Mouse (Mus musculus): Measurements from ENCODE around the gene Gxylt2. TPM values are rescaled to one million over a fixed set of nuclear protein-coding genes. Genes with fewer than 3 reads are reported as not detected.

Gene Gxylt2
- polyA plus RNA-seq, 1 experiment from 2014 or later: 3.0 TPM

- ATAC-seq (ENCODE audit: low read depth): no peak
- H3K4me1 ChIP-seq (replicated peaks; ENCODE audit: control insufficient read depth, insufficient read depth, low read length): peaks cover 3% of the 10 kb centered on the region; the same call in 1 of the 2 replicates
- H3K36me3 ChIP-seq (ENCODE audit: control insufficient read depth, insufficient read depth, low read length): no peaks in the 10 kb centered on the region
- 86% methylated on average over 7 of the region's 7 CpGs for WGBS
- no peaks in the 10 kb centered on the region for H3K27me3 ChIP-seq (ENCODE audit: control insufficient read depth, insufficient read depth, low read depth, low read length)
- H3K9me3 ChIP-seq (ENCODE audit: control insufficient read depth, low read length): no peaks in the 10 kb centered on the region
- no peak overlapping the region for H3K4me3 ChIP-seq (ENCODE audit: low read length)
- H3K27ac ChIP-seq (ENCODE audit: low read length): no peak overlapping the region
- H3K4me2 ChIP-seq (ENCODE audit: low read depth, low read length): no peak overlapping the region
- H3K9ac ChIP-seq (ENCODE audit: low read length): no peak overlapping the region
These were observed 28.1 kb upstream of the Gxylt2 start for GRCm38 (mm10) chr6:100676461-100676860.

- no peaks in the 10 kb centered on the region for H3K4me1 ChIP-seq (replicated peaks; ENCODE audit: control insufficient read depth, insufficient read depth, low read length)
- no peak overlapping the region for H3K4me3 ChIP-seq (ENCODE audit: low read length)
- no peak for ATAC-seq (ENCODE audit: low read depth)
- H3K27me3 ChIP-seq (ENCODE audit: control insufficient read depth, insufficient read depth, low read depth, low read length): no peaks in the 10 kb centered on the region
- H3K9ac ChIP-seq (ENCODE audit: low read length): no peak overlapping the region
- WGBS: 88% methylated on average over 2 of the region's 2 CpGs
- H3K4me2 ChIP-seq (ENCODE audit: low read depth, low read length): no peak overlapping the region
- H3K36me3 ChIP-seq (ENCODE audit: control insufficient read depth, insufficient read depth, low read length): no peaks in the 10 kb centered on the region
- no peak overlapping the region for H3K27ac ChIP-seq (ENCODE audit: low read length)
- no peaks in the 10 kb centered on the region for H3K9me3 ChIP-seq (ENCODE audit: control insufficient read depth, low read length)
These were observed 25.9 kb upstream of the Gxylt2 start for GRCm38 (mm10) chr6:100678636-100679035.

- H3K4me2 ChIP-seq (ENCODE audit: low read depth, low read length): no peak overlapping the region
- no peaks in the 10 kb centered on the region for H3K27me3 ChIP-seq (ENCODE audit: control insufficient read depth, insufficient read depth, low read depth, low read length)
- no peak for ATAC-seq (ENCODE audit: low read depth)
- H3K4me3 ChIP-seq (ENCODE audit: low read length): no peak overlapping the region
- H3K4me1 ChIP-seq (replicated peaks; ENCODE audit: control insufficient read depth, insufficient read depth, low read length): no peaks in the 10 kb centered on the region
- no peaks in the 10 kb centered on the region for H3K36me3 ChIP-seq (ENCODE audit: control insufficient read depth, insufficient read depth, low read length)
- no peaks in the 10 kb centered on the region for H3K9me3 ChIP-seq (ENCODE audit: control insufficient read depth, low read length)
- H3K27ac ChIP-seq (ENCODE audit: low read length): no peak overlapping the region
- WGBS: 72% methylated on average over 2 of the region's 2 CpGs
- no peak overlapping the region for H3K9ac ChIP-seq (ENCODE audit: low read length)
These were observed 18.2 kb upstream of the Gxylt2 start for GRCm38 (mm10) chr6:100686341-100686740.

- no peak overlapping the region for H3K9ac ChIP-seq (ENCODE audit: low read length)
- H3K4me2 ChIP-seq (ENCODE audit: low read depth, low read length): no peak overlapping the region
- H3K36me3 ChIP-seq (ENCODE audit: control insufficient read depth, insufficient read depth, low read length): no peaks in the 10 kb centered on the region
- H3K4me3 ChIP-seq (ENCODE audit: low read length): no peak overlapping the region
- peaks cover 12% of the 10 kb centered on the region for H3K27me3 ChIP-seq (ENCODE audit: control insufficient read depth, insufficient read depth, low read depth, low read length)
- H3K4me1 ChIP-seq (replicated peaks; ENCODE audit: control insufficient read depth, insufficient read depth, low read length): peaks cover 4% of the 10 kb centered on the region
- no peak overlapping the region for H3K27ac ChIP-seq (ENCODE audit: low read length)
- H3K9me3 ChIP-seq (ENCODE audit: control insufficient read depth, low read length): no peaks in the 10 kb centered on the region
- no peak for ATAC-seq (ENCODE audit: low read depth)
- 78% methylated on average over 5 of the region's 5 CpGs for WGBS
These were observed 4.5 kb upstream of the Gxylt2 start for GRCm38 (mm10) chr6:100699986-100700385.

- Histone ChIP-seq H3K4me1 (replicated peaks; ENCODE audit: control insufficient read depth, insufficient read depth, low read length) (peaks cover 8% of the 10 kb centered on the region), H3K27me3 (ENCODE audit: control insufficient read depth, insufficient read depth, low read depth, low read length) (peaks cover 14% of the 10 kb centered on the region), H3K27ac (ENCODE audit: low read length) (no peak overlapping the region), H3K9me3 (ENCODE audit: control insufficient read depth, low read length) (no peaks in the 10 kb centered on the region), H3K36me3 (ENCODE audit: control insufficient read depth, insufficient read depth, low read length) (no peaks in the 10 kb centered on the region), H3K9ac (ENCODE audit: low read length) (no peak overlapping the region), H3K4me2 (ENCODE audit: low read depth, low read length) (no peak overlapping the region), H3K4me3 (ENCODE audit: low read length) (no peak overlapping the region)
- 72% methylated on average over 5 of the region's 5 CpGs for WGBS
- no peak for ATAC-seq (ENCODE audit: low read depth)
These were observed 3.8 kb upstream of the Gxylt2 start for GRCm38 (mm10) chr6:100700774-100701173.

- no peaks in the 10 kb centered on the region for H3K36me3 ChIP-seq (ENCODE audit: control insufficient read depth, insufficient read depth, low read length)
- H3K4me1 ChIP-seq (replicated peaks; ENCODE audit: control insufficient read depth, insufficient read depth, low read length): peaks cover 9% of the 10 kb centered on the region
- no peak overlapping the region for H3K27ac ChIP-seq (ENCODE audit: low read length)
- H3K9me3 ChIP-seq (ENCODE audit: control insufficient read depth, low read length): no peaks in the 10 kb centered on the region
- H3K4me2 ChIP-seq (ENCODE audit: low read depth, low read length): peak overlapping the region; percentile 99
- H3K4me3 ChIP-seq (ENCODE audit: low read length): peak overlapping the region; percentile 70
- H3K27me3 ChIP-seq (ENCODE audit: control insufficient read depth, insufficient read depth, low read depth, low read length): peaks cover 14% of the 10 kb centered on the region
- H3K9ac ChIP-seq (ENCODE audit: low read length): peak overlapping the region; percentile 73
- 33% methylated on average over 8 of the region's 8 CpGs for WGBS
- no peak; the same call in 1 of the 2 replicates for ATAC-seq (ENCODE audit: low read depth)
These were observed 349 bp upstream of the Gxylt2 start for GRCm38 (mm10) chr6:100704197-100704573.

- ATAC-seq (ENCODE audit: low read depth): no peak
- H3K4me2 ChIP-seq (ENCODE audit: low read depth, low read length): peak overlapping the region; percentile 99
- H3K4me3 ChIP-seq (ENCODE audit: low read length): peak overlapping the region; percentile 70
- H3K4me1 ChIP-seq (replicated peaks; ENCODE audit: control insufficient read depth, insufficient read depth, low read length): peaks cover 13% of the 10 kb centered on the region
- peak overlapping the region; percentile 73 for H3K9ac ChIP-seq (ENCODE audit: low read length)
- H3K36me3 ChIP-seq (ENCODE audit: control insufficient read depth, insufficient read depth, low read length): no peaks in the 10 kb centered on the region
- WGBS: under 1% methylated on average over 15 of the region's 15 CpGs
- peaks cover 14% of the 10 kb centered on the region for H3K27me3 ChIP-seq (ENCODE audit: control insufficient read depth, insufficient read depth, low read depth, low read length)
- no peaks in the 10 kb centered on the region for H3K9me3 ChIP-seq (ENCODE audit: control insufficient read depth, low read length)
- H3K27ac ChIP-seq (ENCODE audit: low read length): no peak overlapping the region
These were observed 855 bp downstream of the Gxylt2 start for GRCm38 (mm10) chr6:100705366-100705811.

GRCm38 (mm10) chr6:100706861-100707260, 2.3 kb downstream of the Gxylt2 start:
- H3K36me3 ChIP-seq (ENCODE audit: control insufficient read depth, insufficient read depth, low read length): no peaks in the 10 kb centered on the region
- H3K27ac ChIP-seq (ENCODE audit: low read length): no peak overlapping the region
- ATAC-seq (ENCODE audit: low read depth): no peak
- peaks cover 13% of the 10 kb centered on the region for H3K4me1 ChIP-seq (replicated peaks; ENCODE audit: control insufficient read depth, insufficient read depth, low read length)
- 62% methylated on average over 6 of the region's 6 CpGs for WGBS
- H3K9ac ChIP-seq (ENCODE audit: low read length): no peak overlapping the region
- no peaks in the 10 kb centered on the region for H3K9me3 ChIP-seq (ENCODE audit: control insufficient read depth, low read length)
- no peak overlapping the region for H3K4me2 ChIP-seq (ENCODE audit: low read depth, low read length)
- H3K27me3 ChIP-seq (ENCODE audit: control insufficient read depth, insufficient read depth, low read depth, low read length): peaks cover 14% of the 10 kb centered on the region
- H3K4me3 ChIP-seq (ENCODE audit: low read length): no peak overlapping the region

- Histone ChIP-seq H3K4me2 (ENCODE audit: low read depth, low read length) (no peak overlapping the region), H3K4me3 (ENCODE audit: low read length) (no peak overlapping the region), H3K9ac (ENCODE audit: low read length) (no peak overlapping the region), H3K27me3 (ENCODE audit: control insufficient read depth, insufficient read depth, low read depth, low read length) (peaks cover 14% of the 10 kb centered on the region), H3K27ac (ENCODE audit: low read length) (no peak overlapping the region), H3K9me3 (ENCODE audit: control insufficient read depth, low read length) (no peaks in the 10 kb centered on the region), H3K36me3 (ENCODE audit: control insufficient read depth, insufficient read depth, low read length) (no peaks in the 10 kb centered on the region), H3K4me1 (replicated peaks; ENCODE audit: control insufficient read depth, insufficient read depth, low read length) (peaks cover 13% of the 10 kb centered on the region)
- WGBS: 41% methylated on average over 7 of the region's 7 CpGs
- ATAC-seq (ENCODE audit: low read depth): no peak
These were observed 3.0 kb downstream of the Gxylt2 start for GRCm38 (mm10) chr6:100707557-100707956.

- H3K4me1 ChIP-seq (replicated peaks; ENCODE audit: control insufficient read depth, insufficient read depth, low read length): peaks cover 13% of the 10 kb centered on the region
- H3K36me3 ChIP-seq (ENCODE audit: control insufficient read depth, insufficient read depth, low read length): no peaks in the 10 kb centered on the region
- no peak overlapping the region for H3K4me2 ChIP-seq (ENCODE audit: low read depth, low read length)
- H3K9ac ChIP-seq (ENCODE audit: low read length): no peak overlapping the region
- H3K27me3 ChIP-seq (ENCODE audit: control insufficient read depth, insufficient read depth, low read depth, low read length): peaks cover 14% of the 10 kb centered on the region
- H3K4me3 ChIP-seq (ENCODE audit: low read length): no peak overlapping the region
- H3K27ac ChIP-seq (ENCODE audit: low read length): no peak overlapping the region
- ATAC-seq (ENCODE audit: low read depth): no peak
- no peaks in the 10 kb centered on the region for H3K9me3 ChIP-seq (ENCODE audit: control insufficient read depth, low read length)
- 65% methylated on average over 1 of the region's 1 CpGs for WGBS
These were observed 3.7 kb downstream of the Gxylt2 start for GRCm38 (mm10) chr6:100708248-100708647.

Data from lung, embryonic 16.5 days (tissue).